Mouse (Mus musculus) adrenal gland, adult 18-20 months (tissue): ENCODE data around the gene Slc6a9. TPM values are rescaled to one million over a fixed set of nuclear protein-coding genes. Genes with fewer than 3 reads are reported as not detected.
A peak's percentile ranks its signal among the peaks of the same experiment; 100 is the strongest.

Experiments
- DNase-seq, 2 experiments: peaks; one replicate each; pipeline ENCODE4 v3.0.0; 2021 to 2022; ENCODE audit warnings: low spot score in 2 of 2
- total RNA-seq, 2 experiments: library from RNA; stranded (reverse); gene quantifications; 1 replicate in 1 of 2; 2 replicates in 1 of 2; pipeline ENCODE4 v1.2.3; 2021

Slc6a9 gene
- total RNA-seq, 2 experiments from 2014 or later: 6.5 to 11.8 TPM

- no peak for DNase-seq
Measured at GRCm38 (mm10) chr4:117872471-117872886, 38.2 kb downstream of the Slc6a9 start, which contains the start of gene Ccdc24. Gene Ccdc24 (minus strand): TSS chr4:117872557.

- no peak for DNase-seq
Measured at GRCm38 (mm10) chr4:117873615-117874014, 39.3 kb downstream of the Slc6a9 start.

DNA sequence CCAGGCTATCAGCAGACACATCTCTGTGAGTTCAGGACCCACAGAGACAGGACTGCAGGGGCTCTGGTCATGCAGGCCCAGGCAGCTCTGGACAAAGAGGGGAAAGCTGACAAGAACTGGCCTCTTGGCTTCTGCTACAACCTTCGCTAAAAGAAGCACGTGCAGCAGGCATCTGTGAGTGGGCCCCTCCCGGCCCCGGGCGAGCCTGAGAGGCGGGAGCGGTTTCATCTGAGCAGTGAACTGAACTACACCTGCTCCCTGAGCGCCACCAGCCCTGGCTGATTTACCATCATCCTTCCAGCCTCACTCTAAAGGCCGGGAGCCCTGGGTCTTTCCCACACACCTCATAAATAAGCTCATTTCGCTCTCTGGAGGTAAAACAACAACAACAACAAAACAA is 44.0 kb downstream of the Slc6a9 start:
- DNase-seq: no peak

DNA sequence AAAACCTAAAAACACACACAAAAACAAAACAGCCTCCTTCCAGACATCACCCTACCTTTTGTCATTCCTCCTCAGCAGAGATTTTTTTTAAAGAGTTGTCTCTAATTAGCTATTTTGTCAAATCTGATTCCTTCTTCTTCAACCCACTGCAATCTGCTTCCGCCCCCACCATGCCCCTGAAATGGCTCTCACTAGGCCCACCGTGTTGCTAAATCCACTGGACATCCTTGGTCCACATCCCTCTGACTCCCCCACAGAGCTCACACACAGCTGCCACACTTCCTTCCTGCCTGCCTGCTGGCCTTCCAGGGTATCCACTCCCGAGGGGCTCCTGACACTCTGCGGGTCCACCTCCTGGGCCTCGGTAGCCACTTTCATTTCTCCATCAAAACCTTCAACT is 44.4 kb downstream of the Slc6a9 start:
- no peak for DNase-seq

- peak; percentile 57 to 60 for DNase-seq
Measured at GRCm38 (mm10) chr4:117882701-117883691, 48.7 kb downstream of the Slc6a9 start, which contains the start of gene B4galt2. Gene B4galt2 (minus strand): TSS chr4:117883487.

- DNase-seq: no peak
Measured at GRCm38 (mm10) chr4:117884146-117884545, 49.8 kb downstream of the Slc6a9 start.

- no peak for DNase-seq
Measured at GRCm38 (mm10) chr4:117885093-117885492, 50.8 kb downstream of the Slc6a9 start.

- DNase-seq: no peak
Measured at GRCm38 (mm10) chr4:117885994-117886393, 51.7 kb downstream of the Slc6a9 start.

DNA sequence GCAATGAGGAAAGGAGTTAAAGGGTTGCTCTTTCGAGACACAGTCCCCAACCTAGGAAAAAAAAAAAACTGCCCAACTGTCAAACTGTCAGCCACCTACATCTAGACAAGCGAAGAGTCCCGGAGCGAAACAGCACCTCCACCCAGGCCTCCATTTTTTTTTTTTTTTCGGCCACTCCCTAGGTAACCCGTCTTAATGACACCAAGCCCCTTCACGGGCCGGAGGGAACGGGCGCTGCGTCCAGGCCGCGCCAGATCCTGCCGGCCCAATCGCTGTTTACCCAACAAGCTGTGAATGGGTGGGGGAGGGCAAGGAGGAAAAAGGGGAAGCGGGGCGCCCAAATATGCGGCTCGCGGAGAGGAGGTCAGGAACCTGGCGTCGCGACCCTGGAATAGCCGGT is 52.3 kb downstream of the Slc6a9 start:
- DNase-seq: peak in 1 of 2 experiments; percentile 37

DNA sequence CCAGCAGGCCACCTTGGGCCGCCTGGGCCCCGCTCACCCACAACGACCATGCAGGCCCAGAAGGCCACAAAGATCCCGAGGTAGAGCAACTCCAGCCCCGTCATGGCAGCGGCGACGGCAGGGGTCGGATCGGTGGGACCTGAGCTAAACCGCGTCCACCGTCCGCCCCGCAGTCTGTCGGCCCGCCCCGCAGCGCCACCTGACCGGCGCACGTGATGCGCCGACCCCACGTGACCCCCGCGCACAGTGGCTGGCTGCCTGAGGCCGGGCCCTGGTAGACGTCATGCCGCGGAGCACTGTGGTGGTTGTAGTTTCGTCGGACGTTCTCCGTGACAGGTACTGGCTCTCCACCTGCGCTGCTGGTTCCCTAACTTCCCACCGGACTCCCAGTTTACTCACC is 52.8 kb downstream of the Slc6a9 start, which contains the start of gene Atp6v0b:
Atp6v0b (minus strand) TSS at position 201 of the 400 bp plus-strand sequence.
- DNase-seq: peak; percentile 93 to 95

DNA sequence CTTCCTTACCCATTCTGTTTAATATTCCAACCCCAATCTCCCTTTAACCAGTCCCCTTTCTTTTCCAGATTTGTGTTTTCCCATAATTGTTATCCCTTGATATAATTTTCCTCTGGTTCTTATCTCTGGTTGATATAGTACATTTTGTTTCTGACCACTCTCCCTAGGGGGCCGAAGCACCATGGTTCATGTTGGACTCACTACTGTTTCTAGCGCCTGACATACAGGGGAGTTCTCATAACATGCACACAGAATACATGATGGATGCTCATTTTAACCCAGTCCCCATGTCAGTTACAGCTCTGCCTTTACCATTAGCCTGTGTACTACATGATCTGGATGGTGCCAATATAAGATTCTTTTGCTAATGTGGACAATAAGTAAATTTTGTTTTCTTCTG is 53.6 kb downstream of the Slc6a9 start:
- DNase-seq: no peak

DNA sequence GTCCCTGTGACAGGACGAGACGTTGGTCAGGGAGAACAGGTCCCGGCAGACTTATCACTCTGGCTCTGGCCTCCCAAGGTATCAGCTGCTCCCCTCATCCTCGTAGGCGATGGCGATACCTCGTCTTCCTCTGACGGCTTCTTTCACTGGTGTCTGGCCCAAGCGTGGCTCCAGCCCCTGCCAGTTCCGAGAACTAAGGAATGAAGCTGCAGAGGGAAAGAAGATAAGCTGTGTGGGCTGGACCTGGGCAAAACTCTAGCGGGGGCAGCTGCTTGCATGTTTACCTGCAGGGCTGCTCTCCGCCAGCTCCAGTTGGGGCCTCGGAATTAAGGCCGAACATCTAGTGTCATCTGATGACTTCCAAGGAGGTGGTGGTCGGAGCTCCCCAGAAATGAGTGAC is 55.2 kb downstream of the Slc6a9 start:
- DNase-seq: no peak

GRCm38 (mm10) chr4:117890031-117890430 is 55.7 kb downstream of the Slc6a9 start:
- no peak for DNase-seq

GRCm38 (mm10) chr4:117890750-117891149 is 56.4 kb downstream of the Slc6a9 start:
- DNase-seq: no peak

GRCm38 (mm10) chr4:117891738-117892161 is 57.4 kb downstream of the Slc6a9 start, which contains the start of gene Dph2:
Gene Dph2 (minus strand): TSS chr4:117892032.
- peak; percentile 63 to 66 for DNase-seq

GRCm38 (mm10) chr4:117893376-117893775 is 59.1 kb downstream of the Slc6a9 start:
- DNase-seq: peak; percentile 58 to 66

- DNase-seq: no peak
Measured at GRCm38 (mm10) chr4:117894601-117895000, 60.3 kb downstream of the Slc6a9 start.

- DNase-seq: no peak
Measured at GRCm38 (mm10) chr4:117895339-117895738, 61.0 kb downstream of the Slc6a9 start.

GRCm38 (mm10) chr4:117896031-117896430 is 61.7 kb downstream of the Slc6a9 start:
- DNase-seq: no peak

- no peak for DNase-seq
Measured at GRCm38 (mm10) chr4:117898111-117898510, 63.8 kb downstream of the Slc6a9 start.

DNA sequence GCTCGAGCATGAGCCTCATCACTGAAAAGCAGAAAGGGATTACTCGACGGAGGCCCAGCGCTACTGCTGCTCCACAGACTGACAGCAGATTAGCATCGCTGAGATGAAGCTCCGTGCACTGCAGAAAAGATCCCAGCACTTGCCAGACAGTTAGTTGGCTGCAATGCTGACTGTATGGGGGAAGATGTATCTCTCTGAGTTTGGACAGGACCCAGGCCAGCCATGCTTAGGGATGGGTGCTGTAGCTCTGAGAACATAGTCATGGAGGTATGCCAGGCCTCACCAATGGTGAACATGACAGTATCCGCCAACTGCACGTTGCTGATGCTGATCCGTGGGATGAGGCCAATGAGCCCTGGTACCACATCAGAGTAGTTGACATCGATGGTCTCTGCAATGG is 69.8 kb downstream of the Slc6a9 start:
- DNase-seq: no peak

- no peak for DNase-seq
Measured at GRCm38 (mm10) chr4:117904761-117905160, 70.5 kb downstream of the Slc6a9 start.
